Mouse (Mus musculus) spleen, postnatal 36 days (tissue): ENCODE data around the gene Gm6763.
"Not testable (repeated sequence)": the region's sequence is repeated elsewhere in the genome, so short reads cannot be mapped to it uniquely, and the experiment has no call there.

Experiments
- DNase-seq, 2 experiments: peaks; one replicate each; pipeline ENCODE4 v3.0.0; 2022; ENCODE audit warnings: low spot score in 2 of 2, mixed read lengths in 1 of 2

Gene Gm6763

DNA sequence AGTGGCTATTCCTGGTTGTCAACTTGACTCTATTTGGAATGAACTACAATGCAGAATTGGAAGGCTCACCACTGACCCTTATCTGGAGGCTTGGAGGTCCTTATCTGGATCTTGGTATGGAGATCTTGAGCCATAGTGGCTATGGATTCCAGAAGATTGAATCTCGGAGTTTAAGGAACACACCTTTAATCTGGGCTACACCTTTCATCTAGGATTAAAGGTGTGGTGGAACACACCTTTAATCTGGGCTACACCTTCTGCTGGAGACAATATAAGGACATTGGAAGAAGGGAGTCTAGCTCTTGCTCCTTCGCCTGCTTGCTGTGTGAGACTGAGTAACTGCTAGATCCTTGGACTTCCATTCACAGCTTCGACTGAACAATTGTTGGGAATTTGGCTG, at the start of gene Gm6763:
Gm6763 (plus strand) TSS at position 301 of the 400 bp plus-strand sequence.
- not testable (repeated sequence) for DNase-seq

DNA sequence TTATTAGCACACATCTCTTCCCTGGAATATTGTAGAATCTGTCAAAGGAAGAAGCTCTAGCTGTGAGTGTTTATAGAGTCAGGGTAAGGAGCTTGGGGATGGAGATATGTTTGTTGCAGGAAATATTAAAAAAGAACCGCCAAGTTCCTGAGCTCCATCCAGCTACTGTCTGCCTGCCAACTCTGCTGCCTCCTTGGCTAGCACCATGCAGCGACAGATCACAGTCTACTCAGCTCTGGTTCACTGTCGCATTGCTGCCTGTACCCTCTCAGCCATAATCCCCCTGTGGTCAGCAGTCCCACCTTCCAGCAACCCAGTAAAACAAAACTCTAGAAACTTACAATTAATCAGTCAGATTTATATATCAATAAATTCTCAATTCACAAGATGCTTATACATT, 41.3 kb upstream of the Gm6763 start:
- no peak for DNase-seq

DNA sequence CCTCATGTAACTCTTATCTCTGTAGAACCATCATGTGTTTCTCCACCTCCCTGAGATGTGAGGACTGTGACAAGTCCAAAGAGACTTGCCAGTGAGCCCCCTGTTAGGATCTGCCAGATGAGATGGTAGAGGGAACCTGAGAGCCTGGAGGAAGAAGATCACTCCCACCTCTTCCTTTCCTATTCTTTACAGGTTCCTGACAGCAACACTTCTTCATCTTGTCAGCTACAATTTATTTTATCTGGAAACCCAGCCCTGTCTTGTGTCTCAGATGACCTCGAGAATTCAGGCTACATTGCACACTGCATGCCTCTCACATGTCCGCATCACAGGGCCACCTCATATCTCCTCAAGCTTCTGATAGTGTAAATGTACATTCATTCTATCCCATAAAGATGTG, 33.0 kb upstream of the Gm6763 start:
- DNase-seq: no peak

DNA sequence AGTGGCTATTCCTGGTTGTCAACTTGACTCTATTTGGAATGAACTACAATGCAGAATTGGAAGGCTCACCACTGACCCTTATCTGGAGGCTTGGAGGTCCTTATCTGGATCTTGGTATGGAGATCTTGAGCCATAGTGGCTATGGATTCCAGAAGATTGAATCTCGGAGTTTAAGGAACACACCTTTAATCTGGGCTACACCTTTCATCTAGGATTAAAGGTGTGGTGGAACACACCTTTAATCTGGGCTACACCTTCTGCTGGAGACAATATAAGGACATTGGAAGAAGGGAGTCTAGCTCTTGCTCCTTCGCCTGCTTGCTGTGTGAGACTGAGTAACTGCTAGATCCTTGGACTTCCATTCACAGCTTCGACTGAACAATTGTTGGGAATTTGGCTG, 8.6 kb upstream of the Gm6763 start, which contains the start of gene Gm21293:
Gm21293 (plus strand) TSS at position 301 of the 400 bp plus-strand sequence.
- DNase-seq: not testable (repeated sequence)

DNA sequence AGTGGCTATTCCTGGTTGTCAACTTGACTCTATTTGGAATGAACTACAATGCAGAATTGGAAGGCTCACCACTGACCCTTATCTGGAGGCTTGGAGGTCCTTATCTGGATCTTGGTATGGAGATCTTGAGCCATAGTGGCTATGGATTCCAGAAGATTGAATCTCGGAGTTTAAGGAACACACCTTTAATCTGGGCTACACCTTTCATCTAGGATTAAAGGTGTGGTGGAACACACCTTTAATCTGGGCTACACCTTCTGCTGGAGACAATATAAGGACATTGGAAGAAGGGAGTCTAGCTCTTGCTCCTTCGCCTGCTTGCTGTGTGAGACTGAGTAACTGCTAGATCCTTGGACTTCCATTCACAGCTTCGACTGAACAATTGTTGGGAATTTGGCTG, 8.4 kb downstream of the Gm6763 start, which contains the start of gene Gm8764:
Gm8764 (plus strand) TSS at position 301 of the 400 bp plus-strand sequence.
- DNase-seq: not testable (repeated sequence)

DNA sequence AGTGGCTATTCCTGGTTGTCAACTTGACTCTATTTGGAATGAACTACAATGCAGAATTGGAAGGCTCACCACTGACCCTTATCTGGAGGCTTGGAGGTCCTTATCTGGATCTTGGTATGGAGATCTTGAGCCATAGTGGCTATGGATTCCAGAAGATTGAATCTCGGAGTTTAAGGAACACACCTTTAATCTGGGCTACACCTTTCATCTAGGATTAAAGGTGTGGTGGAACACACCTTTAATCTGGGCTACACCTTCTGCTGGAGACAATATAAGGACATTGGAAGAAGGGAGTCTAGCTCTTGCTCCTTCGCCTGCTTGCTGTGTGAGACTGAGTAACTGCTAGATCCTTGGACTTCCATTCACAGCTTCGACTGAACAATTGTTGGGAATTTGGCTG, 16.9 kb downstream of the Gm6763 start, which contains the start of gene Gm21304:
Gm21304 (plus strand) TSS at position 301 of the 400 bp plus-strand sequence.
- not testable (repeated sequence) for DNase-seq

DNA sequence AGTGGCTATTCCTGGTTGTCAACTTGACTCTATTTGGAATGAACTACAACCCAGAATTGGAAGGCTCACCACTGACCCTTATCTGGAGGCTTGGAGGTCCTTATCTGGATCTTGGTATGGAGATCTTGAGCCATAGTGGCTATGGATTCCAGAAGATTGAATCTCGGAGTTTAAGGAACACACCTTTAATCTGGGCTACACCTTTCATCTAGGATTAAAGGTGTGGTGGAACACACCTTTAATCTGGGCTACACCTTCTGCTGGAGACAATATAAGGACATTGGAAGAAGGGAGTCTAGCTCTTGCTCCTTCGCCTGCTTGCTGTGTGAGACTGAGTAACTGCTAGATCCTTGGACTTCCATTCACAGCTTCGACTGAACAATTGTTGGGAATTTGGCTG, 25.4 kb downstream of the Gm6763 start, which contains the start of gene Gm21312:
Gm21312 (plus strand) TSS at position 301 of the 400 bp plus-strand sequence.
- not testable (repeated sequence) for DNase-seq

DNA sequence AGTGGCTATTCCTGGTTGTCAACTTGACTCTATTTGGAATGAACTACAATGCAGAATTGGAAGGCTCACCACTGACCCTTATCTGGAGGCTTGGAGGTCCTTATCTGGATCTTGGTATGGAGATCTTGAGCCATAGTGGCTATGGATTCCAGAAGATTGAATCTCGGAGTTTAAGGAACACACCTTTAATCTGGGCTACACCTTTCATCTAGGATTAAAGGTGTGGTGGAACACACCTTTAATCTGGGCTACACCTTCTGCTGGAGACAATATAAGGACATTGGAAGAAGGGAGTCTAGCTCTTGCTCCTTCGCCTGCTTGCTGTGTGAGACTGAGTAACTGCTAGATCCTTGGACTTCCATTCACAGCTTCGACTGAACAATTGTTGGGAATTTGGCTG, 33.9 kb downstream of the Gm6763 start, which contains the start of gene Gm20765:
Gm20765 (plus strand) TSS at position 301 of the 400 bp plus-strand sequence.
- not testable (repeated sequence) for DNase-seq

DNA sequence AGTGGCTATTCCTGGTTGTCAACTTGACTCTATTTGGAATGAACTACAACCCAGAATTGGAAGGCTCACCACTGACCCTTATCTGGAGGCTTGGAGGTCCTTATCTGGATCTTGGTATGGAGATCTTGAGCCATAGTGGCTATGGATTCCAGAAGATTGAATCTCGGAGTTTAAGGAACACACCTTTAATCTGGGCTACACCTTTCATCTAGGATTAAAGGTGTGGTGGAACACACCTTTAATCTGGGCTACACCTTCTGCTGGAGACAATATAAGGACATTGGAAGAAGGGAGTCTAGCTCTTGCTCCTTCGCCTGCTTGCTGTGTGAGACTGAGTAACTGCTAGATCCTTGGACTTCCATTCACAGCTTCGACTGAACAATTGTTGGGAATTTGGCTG, 42.4 kb downstream of the Gm6763 start, which contains the start of gene Gm4340:
Gm4340 (plus strand) TSS at position 301 of the 400 bp plus-strand sequence.
- DNase-seq: not testable (repeated sequence)
